Mouse (Mus musculus) forebrain, embryonic 16.5 days (tissue): Measurements from ENCODE around the gene Kcnab1. TPM values are rescaled to one million over a fixed set of nuclear protein-coding genes. Genes with fewer than 3 reads are reported as not detected.

Source experiments
- ATAC-seq: fragments of 200-750 bp; cut with Nextera tagmentation; 2 replicates; pipeline ENCODE4 v1.8.0; 2017; ENCODE audit warnings: mild to moderate bottlenecking, moderate library complexity
- H3K27ac ChIP-seq: fragments of 300-500 bp; sonication (generic); 2 replicates; pipeline ENCODE4 v1.5.1; 2014; ENCODE audit warnings: low read length, control low read depth
- H3K27me3 ChIP-seq: fragments of 300-500 bp; sonication (generic); replicated peaks from 2 replicates; pipeline ENCODE4 v1.6.1; 2014; ENCODE audit warnings: low read length; ENCODE audit not compliant: control insufficient read depth, insufficient read depth
- H3K36me3 ChIP-seq: fragments of 300-500 bp; sonication (generic); 2 replicates; pipeline ENCODE4 v1.6.1; 2014; ENCODE audit not compliant: control insufficient read depth, insufficient read depth
- H3K4me1 ChIP-seq: fragments of 300-500 bp; sonication (generic); replicated peaks from 2 replicates; pipeline ENCODE4 v1.6.1; 2014; ENCODE audit warnings: low read length; ENCODE audit not compliant: control insufficient read depth, insufficient read depth
- H3K4me2 ChIP-seq: fragments of 300-500 bp; sonication (generic); 2 replicates; pipeline ENCODE4 v1.6.1; 2014; ENCODE audit warnings: mild to moderate bottlenecking, low read length, control low read depth
- H3K4me3 ChIP-seq: fragments of 300-500 bp; sonication (generic); replicated peaks from 2 replicates; pipeline ENCODE4 v1.5.1; 2014; ENCODE audit warnings: mild to moderate bottlenecking, low read length, control low read depth
- H3K9ac ChIP-seq: fragments of 300-500 bp; sonication (generic); replicated peaks from 2 replicates; pipeline ENCODE4 v1.6.1; 2014; ENCODE audit warnings: low read depth, low read length, control low read depth
- H3K9me3 ChIP-seq: fragments of 300-500 bp; sonication (generic); 2 replicates; pipeline ENCODE4 v1.6.1; 2016; ENCODE audit warnings: low read length; ENCODE audit not compliant: control insufficient read depth
- WGBS: fragments of 180-500 bp; shearing (Covaris S2); extraction: QIAGEN DNeasy Blood & Tissue Kit; methylation state at CpG from one replicate; pipeline ENCODE4 v1.1.7; 2014; 5-methylcytosine and 5-hydroxymethylcytosine counted together
- polyA plus RNA-seq: library from polyadenylated mRNA; unstranded; fragments of >200 nt; fragmentation: Nextera tagmentation; extraction: Ambion mirVana; gene quantifications from 2 replicates; pipeline ENCODE4 v1.2.1, GENCODE M21; 2015

The Kcnab1 gene
- polyA plus RNA-seq, 1 experiment from 2014 or later, result 8.9 TPM

DNA sequence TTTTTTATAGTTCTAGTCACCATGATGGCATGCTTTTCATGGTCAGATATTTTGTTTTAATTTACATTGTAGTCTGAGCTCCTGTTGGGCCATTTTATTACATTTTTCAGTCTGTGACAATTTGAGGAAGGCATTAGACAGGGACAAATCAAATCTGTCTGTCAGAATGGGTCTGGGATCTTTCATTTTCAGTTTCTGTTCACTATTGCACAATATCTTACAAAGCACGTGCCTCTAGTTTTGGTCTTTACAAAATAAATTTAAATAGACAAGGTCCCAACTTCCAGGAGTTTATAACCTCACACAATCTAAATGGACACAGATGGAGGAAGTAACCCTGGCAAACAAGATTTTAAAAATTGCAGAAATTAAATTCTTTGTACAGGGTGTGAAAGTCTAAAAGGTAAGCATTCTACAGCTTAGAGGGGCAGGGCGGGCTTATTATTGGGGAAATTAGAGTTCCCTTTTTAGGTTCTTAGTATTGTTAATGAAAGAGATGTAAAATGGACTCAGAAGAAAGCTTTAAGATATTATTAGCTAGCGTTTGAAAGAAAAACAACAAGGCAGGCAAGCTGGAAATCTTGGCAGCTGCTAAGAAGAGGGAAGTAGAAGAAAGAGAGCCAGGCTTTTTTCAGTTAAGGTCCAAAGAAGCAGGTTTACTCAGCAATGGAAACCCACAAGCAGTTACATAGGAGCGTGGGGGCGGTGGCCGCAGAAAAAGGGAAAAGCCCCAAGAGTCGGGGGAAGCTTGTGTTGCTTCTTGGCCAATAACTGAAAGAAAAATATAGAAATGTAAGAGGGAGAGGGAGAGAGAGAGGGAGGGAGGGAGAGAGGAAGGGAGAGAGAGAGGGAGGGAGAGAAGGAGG, 78.9 kb downstream of the Kcnab1 start:
- no peak overlapping the region for H3K27ac ChIP-seq
- H3K4me1 ChIP-seq, result peaks cover 2% of the 10 kb centered on the region; the same call in 1 of the 2 replicates
- no peak overlapping the region for H3K4me3 ChIP-seq
- H3K4me2 ChIP-seq, result peak overlapping the region; percentile 16; the same call in 1 of the 2 replicates
- no peaks in the 10 kb centered on the region for H3K27me3 ChIP-seq
- ATAC-seq, result peak; percentile 57
- WGBS, result 31% methylated on average over 7 of the region's 7 CpGs
- no peak overlapping the region for H3K9ac ChIP-seq
- no peaks in the 10 kb centered on the region for H3K36me3 ChIP-seq
- H3K9me3 ChIP-seq, result no peaks in the 10 kb centered on the region

- Histone ChIP-seq H3K27me3 (no peaks in the 10 kb centered on the region), H3K36me3 (no peaks in the 10 kb centered on the region), H3K4me2 (no peak overlapping the region), H3K4me1 (0 out of 2 replicates have a peak, but pooled peaks cover 2% of the 10 kb centered on the region), H3K27ac (no peak overlapping the region), H3K4me3 (no peak overlapping the region), H3K9me3 (no peaks in the 10 kb centered on the region), H3K9ac (no peak overlapping the region)
- ATAC-seq, result no peak
- 88% methylated on average over 1 of the region's 1 CpGs for WGBS
These were observed 91.4 kb downstream of the Kcnab1 start for GRCm38 (mm10) chr3:65200611-65201010.

- Histone ChIP-seq H3K4me3 (no peak overlapping the region), H3K27ac (no peak overlapping the region), H3K36me3 (no peaks in the 10 kb centered on the region), H3K9me3 (no peaks in the 10 kb centered on the region), H3K9ac (no peak overlapping the region), H3K27me3 (no peaks in the 10 kb centered on the region), H3K4me1 (0 out of 2 replicates have a peak, but pooled peaks cover 2% of the 10 kb centered on the region), H3K4me2 (no peak overlapping the region)
- ATAC-seq, result no peak
- WGBS, result 54% methylated on average over 8 of the region's 8 CpGs
These were observed 94.4 kb downstream of the Kcnab1 start for GRCm38 (mm10) chr3:65203361-65204117.

GRCm38 (mm10) chr3:65204356-65205075, 95.3 kb downstream of the Kcnab1 start:
- Histone ChIP-seq H3K4me2 (no peak overlapping the region), H3K4me1 (0 out of 2 replicates have a peak, but pooled peaks cover 2% of the 10 kb centered on the region), H3K36me3 (no peaks in the 10 kb centered on the region), H3K27me3 (no peaks in the 10 kb centered on the region), H3K27ac (no peak overlapping the region), H3K4me3 (no peak overlapping the region), H3K9me3 (no peaks in the 10 kb centered on the region), H3K9ac (no peak overlapping the region)
- ATAC-seq, result no peak
- WGBS, result 66% methylated on average over 6 of the region's 6 CpGs

GRCm38 (mm10) chr3:65205539-65206020, 96.4 kb downstream of the Kcnab1 start:
- no peak for ATAC-seq
- Histone ChIP-seq H3K9ac (no peak overlapping the region), H3K4me2 (no peak overlapping the region), H3K9me3 (no peaks in the 10 kb centered on the region), H3K4me3 (no peak overlapping the region), H3K4me1 (0 out of 2 replicates have a peak, but pooled peaks cover 2% of the 10 kb centered on the region), H3K27ac (no peak overlapping the region), H3K36me3 (no peaks in the 10 kb centered on the region), H3K27me3 (no peaks in the 10 kb centered on the region)
- WGBS, result 52% methylated on average over 8 of the region's 8 CpGs

DNA sequence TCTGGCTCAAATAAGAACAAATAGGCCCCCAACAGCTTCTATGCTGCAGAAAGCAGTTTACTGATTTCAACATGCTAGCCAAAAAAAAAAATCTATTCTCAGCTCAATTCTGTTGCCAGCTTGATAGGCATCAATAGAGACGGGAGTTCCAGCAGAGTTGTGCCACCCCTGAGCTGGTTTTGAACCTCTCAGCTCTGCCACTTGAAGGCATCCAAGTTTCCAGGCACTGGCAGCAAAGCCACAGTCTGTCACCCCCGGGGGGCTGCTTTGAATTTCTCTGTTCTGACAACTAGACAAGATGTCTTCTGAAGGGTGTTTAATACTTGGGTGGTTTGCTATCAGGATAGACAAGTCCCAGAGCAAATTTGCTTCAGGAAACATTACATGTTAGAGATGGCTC, 104.5 kb downstream of the Kcnab1 start:
- Histone ChIP-seq H3K27ac (no peak overlapping the region), H3K4me3 (no peak overlapping the region), H3K9ac (no peak overlapping the region), H3K27me3 (no peaks in the 10 kb centered on the region), H3K4me1 (peaks cover 11% of the 10 kb centered on the region; the same call in 1 of the 2 replicates), H3K9me3 (no peaks in the 10 kb centered on the region), H3K36me3 (no peaks in the 10 kb centered on the region), H3K4me2 (no peak overlapping the region)
- 43% methylated on average over 2 of the region's 2 CpGs for WGBS
- ATAC-seq, result peak; percentile 80

GRCm38 (mm10) chr3:65214635-65215034, 105.5 kb downstream of the Kcnab1 start:
- no peak for ATAC-seq
- Histone ChIP-seq H3K9me3 (no peaks in the 10 kb centered on the region), H3K4me2 (no peak overlapping the region), H3K4me3 (no peak overlapping the region), H3K4me1 (peaks cover 11% of the 10 kb centered on the region; the same call in 1 of the 2 replicates), H3K27ac (no peak overlapping the region), H3K27me3 (no peaks in the 10 kb centered on the region), H3K36me3 (no peaks in the 10 kb centered on the region), H3K9ac (no peak overlapping the region)
- 86% methylated on average over 2 of the region's 2 CpGs for WGBS

- 60% methylated on average over 7 of the region's 7 CpGs for WGBS
These were observed 108.7 kb downstream of the Kcnab1 start for GRCm38 (mm10) chr3:65217673-65218579.

More at GRCm38 (mm10) chr3:65217673-65218579, 108.7 kb downstream of the Kcnab1 start:
- H3K36me3 ChIP-seq, result no peaks in the 10 kb centered on the region
- no peak overlapping the region for H3K4me2 ChIP-seq
- H3K9me3 ChIP-seq, result no peaks in the 10 kb centered on the region
- peaks cover 11% of the 10 kb centered on the region; the same call in 1 of the 2 replicates for H3K4me1 ChIP-seq
- H3K27ac ChIP-seq, result no peak overlapping the region
- H3K27me3 ChIP-seq, result no peaks in the 10 kb centered on the region
- ATAC-seq, result peak; percentile 61
- H3K4me3 ChIP-seq, result no peak overlapping the region
- no peak overlapping the region for H3K9ac ChIP-seq
